Mouse (Mus musculus): ENCODE results near the gene Vps52.

Gene Vps52

DNA sequence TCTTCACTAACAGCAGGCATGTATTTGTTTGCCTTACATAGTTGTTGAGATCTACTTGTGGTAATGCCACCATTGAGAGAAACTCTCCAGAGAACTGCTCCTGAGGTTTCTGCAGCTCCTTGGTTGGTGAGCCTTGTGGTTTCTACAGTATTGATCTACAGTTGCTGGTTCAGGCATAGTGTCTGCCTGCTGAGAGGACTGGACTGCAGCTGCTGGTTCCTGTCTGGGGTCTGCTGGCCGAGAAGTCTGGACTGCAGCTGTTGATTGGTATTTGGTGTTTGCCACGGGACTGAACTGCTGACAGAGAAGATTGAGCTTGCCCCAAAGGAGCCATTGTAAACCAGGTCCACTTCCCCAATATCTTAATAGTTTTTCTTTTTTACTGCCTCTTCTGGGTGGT, 51.0 kb downstream of the Vps52 start:
- no peak for DNase-seq (ENCODE audit: low read depth)

DNA sequence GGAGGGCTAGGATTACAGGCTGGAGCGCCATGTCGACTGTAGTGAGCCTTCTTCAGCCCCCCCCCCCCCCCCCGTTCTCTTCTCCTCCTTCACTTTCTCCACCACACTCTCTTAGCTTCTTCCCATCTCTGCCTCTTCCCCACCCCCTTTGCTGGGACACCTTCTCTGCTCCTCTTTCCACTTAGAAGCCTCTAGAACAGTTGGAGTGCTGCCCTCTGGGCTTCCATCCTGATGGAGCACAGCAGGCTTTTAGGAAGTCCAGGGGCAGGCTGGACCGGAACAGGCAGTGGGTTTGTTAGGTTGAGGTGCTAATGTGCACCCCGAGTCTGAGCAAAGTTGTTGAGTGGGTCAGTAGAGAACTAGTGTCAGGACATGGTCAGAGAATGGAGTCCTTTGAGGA, 54.5 kb downstream of the Vps52 start:
- DNase-seq (ENCODE audit: low read depth): no peak

DNA sequence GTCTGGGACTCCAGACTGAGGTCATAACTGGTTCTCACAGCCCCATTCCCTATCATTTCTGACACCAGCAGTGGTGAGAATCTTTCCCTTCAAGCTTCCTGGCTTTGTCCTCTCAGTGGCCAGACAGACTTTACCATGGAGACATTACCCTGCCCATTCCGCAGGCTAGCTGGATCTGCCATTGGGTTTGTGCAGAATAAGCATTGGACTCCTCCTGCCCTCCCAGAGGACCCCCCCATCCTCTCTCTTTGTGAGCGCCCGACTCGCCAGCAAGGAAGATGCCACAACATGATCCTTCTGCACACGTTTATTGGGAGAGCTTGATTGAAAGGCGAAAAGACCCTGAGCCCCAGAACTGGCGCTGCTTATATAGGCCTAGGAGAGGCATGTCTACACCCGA, 57.8 kb downstream of the Vps52 start:
- no peak for DNase-seq (ENCODE audit: low read depth)
